Mouse (Mus musculus): ENCODE measurements at regions not wholly inside any gene's neighbourhood (a gene's known extent, or its start where the extent isn't known, plus 50 kb on each side); places are given as distances from the start of the nearest gene placed in this dataset.

DNA sequence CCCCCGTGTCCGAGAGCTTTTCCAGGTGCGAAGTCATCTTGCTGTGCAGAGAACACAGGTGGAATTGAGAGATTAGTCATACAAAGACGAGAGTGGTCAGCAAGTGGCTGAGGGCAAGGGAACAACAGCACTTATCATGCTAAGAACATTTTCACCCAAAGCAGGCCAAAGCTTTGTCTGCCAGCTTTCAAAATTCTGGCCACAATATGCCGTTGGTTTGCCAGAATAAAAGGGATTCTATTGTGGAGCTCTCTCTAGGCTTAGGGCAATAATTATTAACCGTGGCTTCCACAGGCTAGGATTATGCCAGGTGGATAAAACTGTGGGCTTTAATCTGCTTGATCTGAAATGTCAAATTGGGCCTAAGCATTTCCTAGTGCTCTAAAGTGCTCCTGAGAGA is 631.3 kb downstream of the Diaph3 start:
- TF ChIP-seq CTCF (conservative IDR thresholded peaks at IDR 0.05; ENCODE audit: low read length) (no peak), POU5F1 (IDR thresholded peaks at IDR 0.05; ENCODE audit: borderline replicate concordance, low read length) (no peak), NANOG (IDR thresholded peaks at IDR 0.05; ENCODE audit: borderline replicate concordance, low read length) (no peak)

All from E14TG2a.4 (cell line).